Mouse (Mus musculus): ENCODE measurements around the gene Pdlim7. TPM values are rescaled to one million over a fixed set of nuclear protein-coding genes. Genes with fewer than 3 reads are reported as not detected.
A peak's percentile ranks its signal among the peaks of the same experiment; 100 is the strongest.

The Pdlim7 gene
- 10 to 100 TPM; 42.2 to 46.6 TPM for total RNA-seq (2021)
- long read RNA-seq, experiment 1, transcript Pdlim7-201 (13 exons, 1,697 nt) = major isoform, 7 of 49 reads
- long read RNA-seq, experiment 1, partial matches to known transcripts = 6 of 49 reads
- long read RNA-seq, experiment 1, other reads (novel, unspliced or antisense) = 33 of 49 reads
- long read RNA-seq, experiment 2, partial matches to known transcripts = 2 of 25 reads
- long read RNA-seq, experiment 2, other reads (novel, unspliced or antisense) = 20 of 25 reads

- DNase-seq = peak; percentile 93 to 96
Observed at GRCm38 (mm10) chr13:55513111-55513748, at the start of gene Pdlim7. Pdlim7 (minus strand) TSS chr13:55513676.

- DNase-seq = no peak
Observed at GRCm38 (mm10) chr13:55557499-55557898, 44.0 kb upstream of the Pdlim7 start.

- DNase-seq = no peak
Observed at GRCm38 (mm10) chr13:55555921-55556320, 42.4 kb upstream of the Pdlim7 start.

DNA sequence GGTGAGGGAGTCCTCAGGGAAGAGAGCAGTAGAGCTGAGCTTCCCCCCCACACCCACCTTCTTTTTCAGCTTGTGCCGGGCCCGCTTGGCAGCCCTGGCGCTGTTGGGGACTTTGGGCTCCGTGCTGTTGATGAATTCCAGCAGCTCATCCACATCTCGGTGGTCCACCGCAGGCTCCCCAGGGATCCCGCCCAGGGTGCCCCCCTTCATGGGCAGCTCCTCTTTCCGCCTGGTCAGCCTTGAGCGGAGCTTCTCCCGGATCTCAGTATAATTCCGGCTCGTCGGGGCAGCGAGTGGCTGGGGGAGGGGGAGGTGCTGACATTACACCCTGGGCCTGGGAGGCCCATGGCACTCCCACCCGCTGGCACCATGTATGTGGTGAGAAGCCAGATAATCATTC, 35.6 kb upstream of the Pdlim7 start:
- no peak for DNase-seq

DNA sequence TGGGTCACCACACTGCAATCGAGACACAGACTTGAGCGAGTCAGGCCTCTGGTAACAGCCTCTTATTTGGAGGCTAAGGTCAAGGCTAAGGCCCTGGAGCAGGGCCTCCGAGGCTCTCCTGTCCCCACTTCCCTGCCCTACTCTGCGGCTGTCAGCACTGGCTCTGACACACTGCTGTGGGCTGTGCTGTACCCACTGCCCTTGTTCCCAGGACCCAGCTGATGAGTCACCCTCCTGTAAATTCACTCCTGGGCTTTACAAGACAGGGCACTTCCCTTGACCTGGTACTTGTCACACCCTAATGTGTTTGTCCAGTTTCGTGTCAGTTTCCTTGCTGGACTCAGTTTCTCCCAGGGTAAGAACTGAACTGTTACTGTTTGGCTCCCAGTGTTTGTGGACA, 35.0 kb upstream of the Pdlim7 start:
- no peak for DNase-seq

GRCm38 (mm10) chr13:55547916-55548315, 34.4 kb upstream of the Pdlim7 start:
- DNase-seq = no peak

DNA sequence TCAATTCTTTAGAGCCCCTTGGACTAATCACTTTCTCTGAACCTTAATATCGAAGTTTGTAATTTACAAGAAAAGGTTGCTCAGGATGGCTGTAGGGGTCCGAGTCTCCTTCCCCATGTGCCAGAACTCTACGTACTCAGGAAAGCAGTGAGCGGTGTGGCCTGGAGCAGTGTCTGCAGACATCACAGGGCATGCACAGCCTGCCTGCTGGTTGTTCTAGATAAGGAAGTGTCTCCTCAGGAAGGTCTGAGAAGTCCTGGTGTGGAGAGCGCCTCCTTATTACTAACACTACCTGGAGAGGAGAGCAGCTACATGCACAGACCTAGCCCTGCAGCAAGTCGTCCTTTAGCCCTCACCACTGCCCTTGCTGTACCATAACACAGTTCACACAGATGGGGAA, 31.3 kb upstream of the Pdlim7 start:
- no peak for DNase-seq

GRCm38 (mm10) chr13:55543447-55543846, 30.0 kb upstream of the Pdlim7 start:
- DNase-seq = no peak

GRCm38 (mm10) chr13:55542891-55543290, 29.4 kb upstream of the Pdlim7 start:
- DNase-seq = no peak

- peak in 1 of 2 experiments; percentile 45 for DNase-seq
Observed at GRCm38 (mm10) chr13:55540933-55541332, 27.5 kb upstream of the Pdlim7 start.

DNA sequence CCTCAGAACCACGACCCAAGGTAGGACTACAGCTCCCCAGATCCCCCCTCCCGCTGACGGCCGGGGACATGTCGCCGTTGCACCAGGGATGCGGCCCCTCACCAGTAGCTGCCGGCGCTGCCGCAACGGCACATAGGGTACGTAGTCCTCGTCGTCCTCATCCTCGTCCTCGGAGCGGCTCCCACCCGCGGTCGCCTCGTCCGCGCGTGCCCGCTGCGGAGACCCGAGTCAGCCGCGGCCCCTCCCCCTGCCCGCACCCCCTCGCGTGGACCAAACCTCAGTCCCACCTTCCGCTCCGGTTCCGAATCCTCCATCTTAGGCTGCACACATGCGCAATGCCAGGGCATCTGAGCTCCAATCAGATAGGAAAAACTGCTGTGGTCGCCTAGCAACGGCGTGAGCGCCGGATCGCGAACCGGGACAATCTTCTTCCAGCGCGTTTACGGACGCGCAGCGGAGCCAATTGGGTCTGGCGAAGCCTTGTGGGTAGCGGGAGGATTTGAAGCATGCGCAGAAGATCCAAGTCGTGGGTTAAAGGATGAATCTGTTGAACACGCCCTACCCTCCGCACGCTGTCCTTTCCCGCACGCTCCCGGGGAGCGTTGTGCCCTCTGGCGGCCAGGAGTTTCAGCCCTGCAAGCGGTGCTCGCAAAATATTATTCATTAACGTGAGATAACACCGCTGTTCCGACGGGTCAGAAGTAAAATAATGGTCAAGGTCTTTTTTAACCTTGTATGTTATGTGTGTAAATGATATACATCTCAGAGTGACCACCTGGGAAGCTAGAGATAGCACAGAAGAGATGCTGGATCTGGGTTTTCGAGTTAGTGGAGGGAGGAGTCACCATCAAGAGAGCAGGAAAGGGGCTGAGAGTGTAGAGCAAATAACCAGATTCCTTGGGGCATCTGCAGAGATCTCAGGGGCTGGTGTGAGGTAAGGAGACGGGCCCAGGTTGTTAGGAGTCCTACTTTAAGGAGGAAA, 23.0 kb upstream of the Pdlim7 start, which contains the start of gene Ddx41:
Ddx41 (minus strand) TSS at position 465 of the 982 bp plus-strand sequence.
- peak; percentile 100 for DNase-seq

DNA sequence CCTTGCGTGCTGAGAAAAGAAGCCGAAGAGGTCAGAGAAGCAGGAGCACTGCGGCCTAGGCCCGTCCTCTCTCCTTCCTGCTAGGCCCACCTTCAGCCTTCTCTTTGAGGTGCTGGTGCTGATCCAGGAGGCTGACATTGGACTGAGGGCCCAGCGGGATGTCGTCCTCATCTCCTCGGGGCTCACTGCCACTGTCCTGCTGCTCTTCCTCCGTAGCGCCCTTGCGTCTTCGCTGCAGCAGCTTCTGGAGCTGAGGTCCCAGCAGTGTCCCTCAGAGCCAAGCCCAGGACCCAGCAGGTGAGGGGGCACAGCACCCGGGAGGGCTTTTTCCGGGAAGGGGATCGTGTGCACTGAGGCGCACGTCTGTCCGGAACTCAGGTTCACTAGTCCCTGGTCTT, 22.3 kb upstream of the Pdlim7 start:
- DNase-seq = no peak

GRCm38 (mm10) chr13:55535191-55535590, 21.7 kb upstream of the Pdlim7 start:
- no peak for DNase-seq

DNA sequence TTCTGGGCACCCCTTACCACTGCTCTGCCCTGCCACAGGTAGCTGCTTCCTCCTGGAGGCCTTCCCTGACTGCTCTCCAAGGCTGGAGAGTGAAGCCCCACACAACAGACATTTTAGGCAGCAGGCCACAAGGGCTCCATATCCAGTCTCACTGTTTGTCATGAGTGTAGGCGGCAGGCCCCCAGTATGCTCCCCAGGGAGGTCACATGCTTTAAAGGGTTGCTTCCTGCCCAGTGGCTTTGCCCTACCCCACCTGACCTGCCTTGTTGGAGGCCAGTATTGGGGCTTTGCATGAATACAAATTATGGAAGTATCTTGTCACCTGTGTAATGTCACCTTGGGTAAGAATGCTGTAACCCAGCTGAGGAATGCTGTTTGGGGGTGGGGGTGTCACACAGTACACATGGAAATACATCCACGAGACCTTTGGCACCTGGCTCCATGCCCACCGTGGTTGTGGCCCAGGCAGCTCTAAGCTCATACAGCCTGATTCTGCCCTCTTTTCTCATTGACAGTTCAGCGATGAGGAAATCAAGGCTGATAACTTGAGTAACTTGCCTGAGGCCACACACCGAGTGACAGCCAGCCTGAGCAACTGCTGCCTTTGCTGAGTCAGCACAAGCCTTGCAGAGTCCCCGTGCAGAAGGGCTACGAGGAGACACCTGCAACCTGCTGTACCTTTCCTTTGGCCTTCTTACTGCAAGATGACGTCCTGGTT, 15.9 kb upstream of the Pdlim7 start, which contains the start of gene Dok3:
Dok3 (minus strand) TSS at position 99 of the 718 bp plus-strand sequence.
- DNase-seq = no peak

- DNase-seq = peak in 1 of 2 experiments; percentile 64
Observed at GRCm38 (mm10) chr13:55527834-55528772, 14.6 kb upstream of the Pdlim7 start.

- DNase-seq = no peak
Observed at GRCm38 (mm10) chr13:55527212-55527611, 13.7 kb upstream of the Pdlim7 start.

DNA sequence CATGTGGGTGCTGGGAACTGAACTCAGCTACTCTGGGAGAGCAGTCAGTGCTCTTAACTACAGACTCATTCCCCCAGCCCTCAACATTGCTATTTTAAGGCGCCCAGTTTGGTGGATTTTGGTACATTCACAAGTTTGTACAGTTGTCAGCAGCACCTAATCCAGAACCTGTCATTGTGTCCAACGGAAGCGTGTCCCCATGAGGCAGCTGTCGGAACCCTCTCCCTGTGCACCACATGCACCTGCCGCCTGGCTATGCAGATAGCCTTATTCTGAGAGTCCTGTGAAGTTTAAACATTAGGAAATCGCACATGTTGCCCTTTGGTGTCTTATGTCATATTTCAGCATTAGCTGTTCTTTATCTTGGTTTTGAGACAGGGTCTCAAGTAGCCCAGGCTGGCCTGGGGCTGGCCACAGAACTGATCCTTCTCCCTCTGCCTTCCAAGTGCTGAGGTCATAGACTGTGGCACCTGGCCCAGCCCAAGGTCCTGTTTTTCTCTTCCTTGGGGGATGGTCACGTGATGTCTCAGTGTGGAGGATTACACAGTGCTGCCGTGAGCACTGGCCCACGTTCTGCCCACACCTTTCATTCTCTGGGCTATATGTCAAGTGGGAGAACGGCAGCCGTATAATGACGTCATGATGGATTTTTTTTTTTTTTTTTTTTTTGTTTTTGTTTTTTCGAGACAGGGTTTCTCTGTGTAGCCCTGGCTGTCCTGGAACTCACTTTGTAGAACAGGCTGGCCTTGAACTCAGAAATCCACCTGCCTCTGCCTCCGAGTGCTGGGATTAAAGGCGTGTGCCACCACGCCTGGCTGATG, 12.5 kb upstream of the Pdlim7 start:
- no peak for DNase-seq

GRCm38 (mm10) chr13:55523951-55524600, 10.6 kb upstream of the Pdlim7 start:
- DNase-seq = no peak

- peak; percentile 56 to 75 for DNase-seq
Observed at GRCm38 (mm10) chr13:55523278-55523677, 9.8 kb upstream of the Pdlim7 start.

Measured in heart, adult 18-20 months (tissue).